Mouse (Mus musculus) heart, postnatal 25 days (tissue): ENCODE measurements around the gene Mpdz. TPM values are rescaled to one million over a fixed set of nuclear protein-coding genes. Genes with fewer than 3 reads are reported as not detected.

Source experiments
- DNase-seq: peaks from one replicate; pipeline ENCODE4 v3.0.0; 2022; ENCODE audit warnings: low spot score
- intact Hi-C: fragments of 180-260 bp; cut with DNase I; formaldehyde crosslinking; loops from one replicate; pipeline ENCODE4 v1.15.1; 2025
- total RNA-seq, 2 experiments: library from RNA; stranded (reverse); gene quantifications; 2 replicates each; pipeline ENCODE4 v1.2.3; 2021

Gene Mpdz
- total RNA-seq, 2 experiments from 2014 or later = 49.3 to 55.9 TPM

DNA sequence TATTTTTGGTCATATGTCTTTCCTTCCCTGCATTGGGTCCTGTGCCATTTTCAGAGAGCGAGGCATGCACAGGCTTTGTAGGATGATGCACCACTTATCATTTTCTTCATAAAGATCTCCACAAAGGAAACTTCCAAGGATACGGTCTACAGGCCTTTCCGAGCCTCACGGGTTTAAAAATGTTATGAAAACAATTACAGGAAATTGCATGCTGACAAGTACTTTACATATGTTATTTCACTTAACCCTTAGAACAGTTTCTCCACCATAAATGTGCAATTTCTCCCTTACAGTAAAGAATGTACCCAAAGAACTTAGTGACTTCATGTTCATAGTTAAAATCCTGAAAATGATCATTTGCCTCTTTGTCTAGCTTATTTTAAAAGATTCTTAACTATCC is 144.2 kb downstream of the Mpdz start:
- intact Hi-C loops = no loop called here
- DNase-seq = no peak

DNA sequence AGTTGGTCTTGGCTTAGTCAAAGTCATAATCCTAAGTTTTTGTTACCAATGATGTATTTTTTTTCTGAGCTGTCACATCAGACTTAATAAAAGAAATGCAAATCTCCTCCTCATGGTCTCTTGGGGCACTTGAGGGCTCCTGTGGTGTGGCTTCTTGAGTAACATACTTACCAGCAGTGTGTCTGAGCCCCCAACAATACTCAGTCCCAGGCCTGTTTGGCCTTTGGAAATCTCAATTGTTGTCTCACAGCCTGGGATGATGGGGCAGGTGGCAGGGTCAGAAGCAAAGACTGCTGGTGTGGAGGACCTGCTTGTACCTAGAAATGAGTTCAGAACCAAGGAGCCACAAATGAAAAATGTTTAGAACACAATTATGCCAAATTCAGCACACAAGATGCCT is 149.3 kb downstream of the Mpdz start:
- DNase-seq = no peak
- intact Hi-C loops = no loop called here

DNA sequence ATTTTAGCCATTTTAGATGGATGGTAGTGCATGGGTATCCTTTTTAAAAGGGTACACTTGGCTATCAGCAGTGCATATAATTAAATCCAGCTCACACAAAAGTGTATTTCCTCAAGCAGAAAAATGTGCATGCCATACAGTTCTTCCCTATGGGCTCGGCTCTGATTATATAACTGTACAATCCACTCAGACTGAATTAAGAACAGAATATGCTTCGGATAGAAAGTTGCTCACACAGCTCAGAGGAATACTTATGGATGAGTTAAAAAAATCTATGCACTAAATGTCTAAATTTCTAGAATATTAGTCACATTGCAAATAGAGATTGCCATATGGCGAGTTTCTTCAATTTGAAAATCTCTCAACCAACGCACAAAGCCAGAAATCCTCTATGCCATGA is 157.1 kb downstream of the Mpdz start:
- DNase-seq = no peak
- intact Hi-C loops = no loop called here

- intact Hi-C loops = no loop called here
- DNase-seq = no peak
These were observed 159.0 kb downstream of the Mpdz start for GRCm38 (mm10) chr4:81283611-81284010.

- intact Hi-C loops = no loop called here
- DNase-seq = no peak
These were observed 159.5 kb downstream of the Mpdz start for GRCm38 (mm10) chr4:81283081-81283480.

- no peak for DNase-seq
- intact Hi-C loops = no loop called here
These were observed 162.5 kb downstream of the Mpdz start for GRCm38 (mm10) chr4:81280098-81280497.

GRCm38 (mm10) chr4:81279451-81279850 is 163.2 kb downstream of the Mpdz start:
- DNase-seq = no peak
- intact Hi-C loops = no loop called here

DNA sequence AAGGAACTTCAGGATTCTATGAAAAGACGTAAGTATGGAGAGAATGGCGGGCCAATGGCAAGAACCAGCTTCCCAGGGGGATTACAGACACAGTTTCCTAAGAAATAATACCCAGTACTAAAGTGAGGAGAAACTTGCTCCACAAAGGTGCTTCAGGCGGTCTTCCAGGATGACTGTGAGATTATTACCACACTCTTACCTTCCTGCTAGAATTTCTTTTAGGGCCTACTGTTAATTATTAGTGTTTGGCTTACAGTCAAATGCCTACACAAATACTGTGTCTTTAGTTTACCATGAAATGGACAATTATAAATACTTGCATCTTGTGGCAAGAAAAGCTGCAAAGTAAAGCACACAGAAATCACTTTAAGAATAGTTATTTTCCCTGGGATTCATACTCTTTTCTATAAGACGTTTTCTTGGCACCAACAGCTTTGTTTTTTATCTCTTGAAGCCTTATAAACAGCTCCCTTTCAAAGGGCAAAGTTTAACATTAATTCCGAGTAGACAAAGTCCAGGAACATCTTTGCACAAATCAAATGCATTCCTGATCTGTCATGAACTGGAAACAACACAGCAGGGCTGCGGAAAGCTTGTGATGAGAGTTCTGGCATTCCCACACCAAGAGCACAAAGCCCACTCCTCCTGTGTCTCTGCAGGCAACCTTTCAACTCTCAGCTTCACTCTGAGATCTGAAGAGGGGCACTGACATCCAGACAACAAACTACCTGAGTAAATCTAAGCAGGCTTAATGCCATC is 166.5 kb downstream of the Mpdz start:
- DNase-seq = no peak
- intact Hi-C loops = no loop called here

- intact Hi-C loops = no loop called here
- no peak for DNase-seq
These were observed 169.5 kb downstream of the Mpdz start for GRCm38 (mm10) chr4:81273067-81273466.

GRCm38 (mm10) chr4:81252859-81253780 is 189.5 kb downstream of the Mpdz start:
- no peak for DNase-seq
- intact Hi-C loops = loop anchor here (2.0 kb wide), 2 partner anchors 74 to 382 kb away; no protein-coding TSS in a partner anchor

DNA sequence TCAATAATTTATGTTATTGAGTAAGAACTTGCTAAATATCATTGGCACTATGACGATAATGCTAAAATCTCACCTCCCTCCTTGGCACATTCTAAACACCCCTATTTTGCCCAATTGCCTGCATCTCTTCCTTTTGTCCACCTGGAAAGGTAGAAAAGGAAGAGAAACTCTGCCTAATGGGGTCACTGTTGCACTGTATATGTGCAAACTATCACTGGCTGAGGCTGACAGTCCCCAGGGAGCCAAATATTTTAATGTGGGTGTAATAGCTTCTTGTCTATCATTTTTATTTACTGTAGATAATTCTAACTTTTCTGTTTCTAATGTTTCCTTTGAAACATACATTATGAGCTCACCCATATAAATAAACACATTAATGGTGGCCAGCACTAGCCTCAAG is 190.3 kb downstream of the Mpdz start:
- no peak for DNase-seq
- intact Hi-C loops = loop anchor here (2.0 kb wide), 2 partner anchors 74 to 382 kb away; no protein-coding TSS in a partner anchor

GRCm38 (mm10) chr4:81251934-81252333 is 190.7 kb downstream of the Mpdz start:
- DNase-seq = no peak

GRCm38 (mm10) chr4:81249245-81249644 is 193.4 kb downstream of the Mpdz start:
- no peak for DNase-seq
- intact Hi-C loops = no loop called here

More at GRCm38 (mm10) chr4:81251934-81252333, 190.7 kb downstream of the Mpdz start:
- intact Hi-C loops = loop anchor here (2.0 kb wide), 2 partner anchors 73 to 381 kb away; no protein-coding TSS in a partner anchor

DNA sequence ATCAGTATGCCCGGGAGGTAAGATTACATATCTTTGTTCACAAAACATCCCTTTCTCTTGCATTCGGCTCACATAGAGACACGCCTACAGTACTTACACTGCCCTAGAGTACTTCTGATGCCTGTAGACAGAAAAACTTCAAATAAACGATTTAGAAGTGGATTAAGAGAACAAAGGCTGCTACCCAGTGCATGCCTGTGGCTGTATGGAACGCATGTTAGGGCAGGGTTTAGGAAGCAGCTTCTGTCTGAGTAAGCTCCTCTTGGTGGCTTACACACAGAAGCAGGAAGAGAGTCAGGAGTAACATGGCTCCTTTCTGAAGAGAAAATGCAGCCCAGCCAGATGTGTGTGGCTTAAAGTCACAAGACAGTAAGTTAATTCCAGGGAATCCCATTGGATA is 206.4 kb downstream of the Mpdz start:
- intact Hi-C loops = no loop called here
- no peak for DNase-seq
